Mouse (Mus musculus): ENCODE measurements around the gene Spats2.

Gene Spats2

DNA sequence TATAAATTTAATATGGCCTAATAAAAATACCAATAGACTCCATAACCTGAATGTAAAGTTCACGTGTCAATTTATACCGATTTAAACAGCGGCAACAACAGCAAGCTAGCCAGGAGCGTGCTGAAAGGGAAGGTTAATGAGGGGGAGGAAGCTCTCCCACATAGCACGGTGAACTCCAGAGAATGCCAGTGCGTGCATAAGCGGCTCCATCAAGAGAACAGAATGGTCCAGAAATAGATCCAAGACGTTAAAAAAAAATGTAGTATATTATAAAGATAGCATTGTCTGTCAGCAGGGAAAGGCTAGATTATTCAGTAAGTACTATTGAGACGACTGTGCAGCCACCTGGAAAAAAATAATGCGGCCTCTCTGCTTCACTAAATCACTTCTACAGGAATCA is 137.0 kb downstream of the Spats2 start:
- DNase-seq (ENCODE audit: low spot score), result no peak

All from adipocyte (in vitro differentiated cells).